Mouse (Mus musculus) forebrain, embryonic 14.5 days (tissue): ENCODE measurements around the gene Slc22a14. TPM values are rescaled to one million over a fixed set of nuclear protein-coding genes. Genes with fewer than 3 reads are reported as not detected.

Source experiments
- ATAC-seq: fragments of 200-750 bp; cut with Nextera tagmentation; 2 replicates; pipeline ENCODE4 v1.8.0; 2017; ENCODE audit warnings: mild to moderate bottlenecking, moderate library complexity
- DNase-seq: peaks from one replicate; pipeline ENCODE4 v3.0.0-alpha.2; 2015; ENCODE audit warnings: low spot score
- H3K27ac ChIP-seq: fragments of 300-500 bp; sonication (generic); 2 replicates; pipeline ENCODE4 v1.5.1; 2014; ENCODE audit warnings: low read depth, mild to moderate bottlenecking, control low read depth, low read length, moderate library complexity
- H3K27me3 ChIP-seq: fragments of 300-500 bp; sonication (generic); replicated peaks from 2 replicates; pipeline ENCODE4 v1.6.1; 2014; ENCODE audit warnings: low read length, control low read depth, mixed read lengths; ENCODE audit not compliant: control insufficient read depth, insufficient read depth
- H3K36me3 ChIP-seq: fragments of 300-500 bp; sonication (generic); 2 replicates; pipeline ENCODE4 v1.6.1; 2014; ENCODE audit warnings: low read length, control low read depth; ENCODE audit not compliant: control insufficient read depth, insufficient read depth
- H3K4me1 ChIP-seq: fragments of 300-500 bp; sonication (generic); 2 replicates; pipeline ENCODE4 v1.6.1; 2014; ENCODE audit warnings: antibody characterized with exemption, low read length, control low read depth; ENCODE audit not compliant: control insufficient read depth, insufficient read depth
- H3K4me2 ChIP-seq: fragments of 300-500 bp; sonication (generic); 2 replicates; pipeline ENCODE4 v1.6.1; 2014; ENCODE audit warnings: mild to moderate bottlenecking, control low read depth, low read length
- H3K4me3 ChIP-seq: fragments of 300-500 bp; sonication (generic); 2 replicates; pipeline ENCODE4 v1.5.1; 2014; ENCODE audit warnings: low read depth, low read length, control low read depth
- H3K9ac ChIP-seq: fragments of 300-500 bp; sonication (generic); 2 replicates; pipeline ENCODE4 v1.6.1; 2014; ENCODE audit warnings: mild to moderate bottlenecking, low read length, control low read depth, moderate library complexity
- H3K9me3 ChIP-seq: fragments of 300-500 bp; sonication (generic); replicated peaks from 2 replicates; pipeline ENCODE4 v1.6.1; 2016; ENCODE audit warnings: low read length, control low read depth, mixed read lengths; ENCODE audit not compliant: control insufficient read depth
- WGBS: fragments of 180-500 bp; shearing (Covaris S2); extraction: QIAGEN DNeasy Blood & Tissue Kit; methylation state at CpG from one replicate; pipeline ENCODE4 v1.1.7; 2014; 5-methylcytosine and 5-hydroxymethylcytosine counted together
- polyA plus RNA-seq: library from polyadenylated mRNA; unstranded; fragments of >200 nt; fragmentation: Nextera tagmentation; extraction: Ambion mirVana; gene quantifications from 2 replicates; pipeline ENCODE4 v1.2.1, GENCODE M21; 2014

The Slc22a14 gene
- polyA plus RNA-seq, result not detected in 2 replicates

GRCm38 (mm10) chr9:119365284-119365683 lies at the start of gene Slc22a14:
Slc22a14 (minus strand) TSS chr9:119365553.
- H3K27ac ChIP-seq, result no peak within 1 kb of the TSS
- H3K4me3 ChIP-seq, result no peak within 1 kb of the TSS
- H3K4me1 ChIP-seq, result no peaks in the 10 kb centered on the region
- H3K9ac ChIP-seq, result no peak within 1 kb of the TSS
- no peaks in the 10 kb centered on the region for H3K9me3 ChIP-seq
- ATAC-seq, result no peak
- H3K27me3 ChIP-seq, result no peaks in the 10 kb centered on the region
- no peak for DNase-seq
- 86% methylated on average over 7 of the region's 7 CpGs for WGBS
- no peak within 1 kb of the TSS for H3K4me2 ChIP-seq
- H3K36me3 ChIP-seq, result no peaks in the 10 kb centered on the region

- H3K4me2 ChIP-seq, result no peak overlapping the region
- 91% methylated on average over 5 of the region's 5 CpGs for WGBS
- peaks cover 5% of the 10 kb centered on the region; the same call in 1 of the 2 replicates for H3K4me1 ChIP-seq
- H3K27ac ChIP-seq, result no peak overlapping the region
- no peaks in the 10 kb centered on the region for H3K27me3 ChIP-seq
- peaks cover 21% of the 10 kb centered on the region; the same call in 1 of the 2 replicates for H3K36me3 ChIP-seq
- ATAC-seq, result no peak
- no peak for DNase-seq
- H3K9ac ChIP-seq, result no peak overlapping the region
- no peak overlapping the region for H3K4me3 ChIP-seq
- H3K9me3 ChIP-seq, result 0 out of 2 replicates have a peak, but pooled peaks cover 5% of the 10 kb centered on the region
These were observed 44.5 kb upstream of the Slc22a14 start for GRCm38 (mm10) chr9:119409864-119410263.

GRCm38 (mm10) chr9:119408898-119409664 lies 43.7 kb upstream of the Slc22a14 start:
- ATAC-seq (no peak), DNase-seq (no peak)
- no peak overlapping the region for H3K27ac ChIP-seq
- no peaks in the 10 kb centered on the region for H3K27me3 ChIP-seq
- 92% methylated on average over 11 of the region's 11 CpGs for WGBS
- H3K4me1 ChIP-seq, result peaks cover 12% of the 10 kb centered on the region
- H3K9ac ChIP-seq, result no peak overlapping the region
- H3K4me3 ChIP-seq, result no peak overlapping the region
- H3K36me3 ChIP-seq, result peaks cover 21% of the 10 kb centered on the region; the same call in 1 of the 2 replicates
- H3K4me2 ChIP-seq, result no peak overlapping the region
- 0 out of 2 replicates have a peak, but pooled peaks cover 5% of the 10 kb centered on the region for H3K9me3 ChIP-seq

GRCm38 (mm10) chr9:119407884-119408283 lies 42.5 kb upstream of the Slc22a14 start:
- H3K36me3 ChIP-seq, result peaks cover 21% of the 10 kb centered on the region; the same call in 1 of the 2 replicates
- H3K27ac ChIP-seq, result no peak overlapping the region
- 0 out of 2 replicates have a peak, but pooled peaks cover 2% of the 10 kb centered on the region for H3K9me3 ChIP-seq
- H3K4me3 ChIP-seq, result no peak overlapping the region
- H3K4me2 ChIP-seq, result no peak overlapping the region
- ATAC-seq (no peak), DNase-seq (no peak)
- no peaks in the 10 kb centered on the region for H3K27me3 ChIP-seq
- H3K9ac ChIP-seq, result no peak overlapping the region
- H3K4me1 ChIP-seq, result peaks cover 16% of the 10 kb centered on the region
- WGBS, result 87% methylated on average over 13 of the region's 15 CpGs

GRCm38 (mm10) chr9:119404090-119404489 lies 38.7 kb upstream of the Slc22a14 start:
- DNase-seq (no peak), ATAC-seq (no peak)
- Histone ChIP-seq H3K36me3 (peaks cover 16% of the 10 kb centered on the region; the same call in 1 of the 2 replicates), H3K27me3 (no peaks in the 10 kb centered on the region), H3K27ac (no peak overlapping the region), H3K4me2 (peak overlapping the region; percentile 77), H3K9me3 (no peaks in the 10 kb centered on the region), H3K4me1 (peaks cover 18% of the 10 kb centered on the region), H3K9ac (peak overlapping the region; percentile 100), H3K4me3 (peak overlapping the region; percentile 78)
- 59% methylated on average over 5 of the region's 5 CpGs for WGBS

- H3K9ac ChIP-seq, result peak overlapping the region; percentile 100
- no peaks in the 10 kb centered on the region for H3K9me3 ChIP-seq
- H3K4me1 ChIP-seq, result peaks cover 18% of the 10 kb centered on the region
- DNase-seq (peak; percentile 88), ATAC-seq (peak; percentile 61)
- peaks cover 14% of the 10 kb centered on the region; the same call in 1 of the 2 replicates for H3K36me3 ChIP-seq
- H3K27ac ChIP-seq, result peak overlapping the region; percentile 99
- peak overlapping the region; percentile 78 for H3K4me3 ChIP-seq
- peak overlapping the region; percentile 77 for H3K4me2 ChIP-seq
- H3K27me3 ChIP-seq, result no peaks in the 10 kb centered on the region
- whole genome bisulfite sequencing, result under 1% methylated on average over 26 of the region's 26 CpGs
These were observed 37.9 kb upstream of the Slc22a14 start for GRCm38 (mm10) chr9:119403236-119403641.

- Histone ChIP-seq H3K27me3 (no peaks in the 10 kb centered on the region), H3K9me3 (no peaks in the 10 kb centered on the region), H3K27ac (peak overlapping the region; percentile 99), H3K4me3 (peak overlapping the region; percentile 78), H3K4me2 (peak overlapping the region; percentile 77), H3K36me3 (peaks cover 8% of the 10 kb centered on the region; the same call in 1 of the 2 replicates), H3K4me1 (peaks cover 18% of the 10 kb centered on the region), H3K9ac (peak overlapping the region; percentile 100)
- peak; percentile 3 for ATAC-seq
- under 1% methylated on average over 126 of the region's 127 CpGs for WGBS
- DNase-seq, result peak; percentile 59
These were observed 37.2 kb upstream of the Slc22a14 start for GRCm38 (mm10) chr9:119402253-119403235.

- Histone ChIP-seq H3K27ac (peak within 1 kb of the TSS; percentile 99), H3K9me3 (no peaks in the 10 kb centered on the region), H3K9ac (peak within 1 kb of the TSS; percentile 100), H3K4me1 (peaks cover 18% of the 10 kb centered on the region), H3K36me3 (peaks cover 8% of the 10 kb centered on the region; the same call in 1 of the 2 replicates), H3K4me2 (peak within 1 kb of the TSS; percentile 77), H3K27me3 (no peaks in the 10 kb centered on the region), H3K4me3 (peak within 1 kb of the TSS; percentile 78)
- 0% methylated on average over 18 of the region's 32 CpGs for WGBS
- peak; percentile 98 for DNase-seq
- ATAC-seq, result peak; percentile 95
These were observed 36.5 kb upstream of the Slc22a14 start, which contains the start of gene Acvr2b for GRCm38 (mm10) chr9:119401801-119402214. Acvr2b (plus strand) TSS chr9:119402118.
